Mouse (Mus musculus): ENCODE measurements around the gene Orm2. TPM values are rescaled to one million over a fixed set of nuclear protein-coding genes. Genes with fewer than 3 reads are reported as not detected.

Orm2 gene
- total and polyA plus RNA-seq, 3 experiments, result not detected

DNA sequence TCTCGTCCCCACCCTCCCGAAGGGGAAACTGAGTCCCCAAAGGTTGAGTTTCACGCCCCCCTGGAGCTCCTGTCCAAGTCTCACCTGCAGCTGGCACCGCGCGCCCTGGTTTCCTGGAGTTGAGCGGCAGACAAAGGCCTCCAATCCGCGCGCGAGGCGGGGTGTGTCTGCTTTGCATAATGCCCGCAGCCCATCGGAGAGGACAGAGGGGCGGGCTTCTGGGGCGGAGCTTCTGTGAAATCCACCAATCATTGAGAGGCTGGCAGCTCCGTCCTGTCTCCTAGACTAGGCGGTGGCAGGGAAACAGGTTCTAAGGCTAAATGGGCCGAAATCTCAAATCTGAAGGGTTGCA lies 48.3 kb downstream of the Orm2 start:
- peak; percentile 98 for DNase-seq (ENCODE audit: extremely low read depth)
- Histone ChIP-seq H3K4me1 (ENCODE audit: control insufficient read depth in 1 of 2, insufficient read depth in 2 of 2) (peaks cover 12 to 28% of the 10 kb centered on the region in 2 experiments), H3K36me3 (replicated peaks in 1 of 2; ENCODE audit: control insufficient read depth in 1 of 2, insufficient read depth in 1 of 2, low read length in 1 of 2) (peaks cover 0 to 12% of the 10 kb centered on the region in 2 experiments), H3K79me2 (replicated peaks; ENCODE audit: control insufficient read depth, extremely low read depth, insufficient read depth, poor library complexity, severe bottlenecking) (peaks cover 24% of the 10 kb centered on the region), H3K27ac (ENCODE audit: insufficient read depth, low read depth) (peak overlapping the region; percentile 97), H3K9ac (ENCODE audit: insufficient read depth, low read depth) (peak overlapping the region; percentile 28; the same call in 1 of the 2 replicates), H3K4me2 (ENCODE audit: insufficient read depth, low read depth, poor library complexity, severe bottlenecking) (no peak overlapping the region; the same call in 1 of the 2 replicates), H3K4me3 (replicated peaks in 1 of 3; ENCODE audit: low read depth in 2 of 3, low read length in 2 of 3, poor library complexity in 1 of 3) (peak overlapping the region; percentile 56 to 93 (median 64)), H3K27me3 (replicated peaks) (no peaks in the 10 kb centered on the region), H3K9me3 (replicated peaks; ENCODE audit: low read length) (no peaks in the 10 kb centered on the region)
- dilution Hi-C loops (cut with MboI; ENCODE audit: extremely low pct_ligation_motif_present, extremely low pct_unique_long_range_greater_than_20kb, low sequenced_read_pairs), result no loop called here
- TF ChIP-seq JUND (conservative IDR thresholded peaks at IDR 0.05; ENCODE audit: low read depth, low read length), result no peak
- TF ChIP-seq CHD2 (IDR thresholded peaks at IDR 0.05; ENCODE audit: low read length), result peak; percentile 46
- no peak for TF ChIP-seq NRF1 (IDR thresholded peaks at IDR 0.05; ENCODE audit: low read depth, low read length)
- TF ChIP-seq MAX (IDR thresholded peaks at IDR 0.05; ENCODE audit: low read length), result no peak
- TF ChIP-seq UBTF (IDR thresholded peaks at IDR 0.05; ENCODE audit: low read depth, low read length), result no peak
- TF ChIP-seq ELF1 (IDR thresholded peaks at IDR 0.05; ENCODE audit: low read depth, low read length), result peak; percentile 85
- TF ChIP-seq SIN3A (IDR thresholded peaks at IDR 0.05; ENCODE audit: low read length), result no peak; the same call in none of the 2 replicates
- peak; percentile 41; the same call in 1 of the 2 replicates for TF ChIP-seq TCF12 (IDR thresholded peaks at IDR 0.05; ENCODE audit: low read depth, low read length)
- no peak; the same call in none of the 2 replicates for TF ChIP-seq NELFE (IDR thresholded peaks at IDR 0.05; ENCODE audit: low read depth, low read length)
- TF ChIP-seq HCFC1 (IDR thresholded peaks at IDR 0.05; ENCODE audit: low read depth, low read length), result peak; percentile 34; the same call in 1 of the 2 replicates
- TF ChIP-seq ZC3H11A (IDR thresholded peaks at IDR 0.05; ENCODE audit: low read depth, low read length), result no peak
- TF ChIP-seq MAFK (IDR thresholded peaks at IDR 0.05; ENCODE audit: insufficient replicate concordance, low read length), result no peak
- TF ChIP-seq GABPA (IDR thresholded peaks at IDR 0.05; ENCODE audit: insufficient replicate concordance, low read depth, low read length), result no peak
- no peak for TF ChIP-seq ZNF384 (IDR thresholded peaks at IDR 0.05; ENCODE audit: low read depth, low read length)
- no peak for TF ChIP-seq MEF2A (IDR thresholded peaks at IDR 0.05; ENCODE audit: borderline replicate concordance, low read depth, low read length)
- TF ChIP-seq JUN (IDR thresholded peaks at IDR 0.05; ENCODE audit: insufficient read depth, low read depth, low read length), result no peak
- no peak for TF ChIP-seq ETS1 (conservative IDR thresholded peaks at IDR 0.05; ENCODE audit: low read depth, low read length)
- no peak for TF ChIP-seq USF1 (IDR thresholded peaks at IDR 0.05; ENCODE audit: low read depth, low read length)
- TF ChIP-seq EP300 (IDR thresholded peaks at IDR 0.05; ENCODE audit: low read length), result no peak
- no peak for TF ChIP-seq ZKSCAN1 (IDR thresholded peaks at IDR 0.05; ENCODE audit: borderline replicate concordance, low read depth, low read length)
- no peak for TF ChIP-seq USF2 (conservative IDR thresholded peaks at IDR 0.05; ENCODE audit: low read depth, low read length)
- TF ChIP-seq E2F4 (IDR thresholded peaks at IDR 0.05; ENCODE audit: insufficient replicate concordance, low read depth, low read length), result no peak
- TF ChIP-seq TBP (conservative IDR thresholded peaks at IDR 0.05; ENCODE audit: low read depth, low read length), result no peak
- TF ChIP-seq ZMIZ1 (IDR thresholded peaks at IDR 0.05; ENCODE audit: low read depth, low read length), result peak; percentile 53; the same call in 1 of the 2 replicates
- no peak for TF ChIP-seq RAD21 (IDR thresholded peaks at IDR 0.05; ENCODE audit: low read depth, low read length)
- TF ChIP-seq POLR2A (IDR thresholded peaks at IDR 0.05; ENCODE audit: low read depth, low read length), result 0 out of 2 replicates have a peak, but pooled peaks have one; percentile 46
- no peak for TF ChIP-seq IRF4 (IDR thresholded peaks at IDR 0.05; ENCODE audit: low read depth, low read length)
- no peak for TF ChIP-seq KAT2A (IDR thresholded peaks at IDR 0.05; ENCODE audit: insufficient replicate concordance, low read length)
- TF ChIP-seq POLR2AphosphoS2 (IDR thresholded peaks at IDR 0.05; ENCODE audit: low read depth, low read length), result no peak
- no peak for TF ChIP-seq RCOR1 (conservative IDR thresholded peaks at IDR 0.05; ENCODE audit: low read depth, low read length)
- TF ChIP-seq MXI1 (IDR thresholded peaks at IDR 0.05; ENCODE audit: low read depth, low read length), result no peak; the same call in 1 of the 2 replicates
- in situ Hi-C loops (cut with MboI; ENCODE audit: low pct_ligation_motif_present, low pct_unique_long_range_greater_than_20kb, low sequenced_read_pairs), result loop anchor here (25.0 kb wide), 2 partner anchors 352 to 527 kb away; no protein-coding TSS in a partner anchor

All from CH12.LX (cell line).